Mouse (Mus musculus) embryonic fibroblast, embryonic 13.5 days (primary cell): ENCODE data around the gene Immp2l.

Experiments used
- CTCF ChIP-seq: IDR thresholded peaks from 2 replicates; pipeline ENCODE4 v1.5.1; 2011; ENCODE audit warnings: mild to moderate bottlenecking, control low read depth, low read length, moderate library complexity, borderline replicate concordance; ENCODE audit not compliant: insufficient read depth
- POLR2A ChIP-seq: IDR thresholded peaks from 2 replicates; pipeline ENCODE4 v1.6.1; 2011; ENCODE audit warnings: low read depth, mild to moderate bottlenecking, control low read depth, low read length, moderate library complexity

DNA sequence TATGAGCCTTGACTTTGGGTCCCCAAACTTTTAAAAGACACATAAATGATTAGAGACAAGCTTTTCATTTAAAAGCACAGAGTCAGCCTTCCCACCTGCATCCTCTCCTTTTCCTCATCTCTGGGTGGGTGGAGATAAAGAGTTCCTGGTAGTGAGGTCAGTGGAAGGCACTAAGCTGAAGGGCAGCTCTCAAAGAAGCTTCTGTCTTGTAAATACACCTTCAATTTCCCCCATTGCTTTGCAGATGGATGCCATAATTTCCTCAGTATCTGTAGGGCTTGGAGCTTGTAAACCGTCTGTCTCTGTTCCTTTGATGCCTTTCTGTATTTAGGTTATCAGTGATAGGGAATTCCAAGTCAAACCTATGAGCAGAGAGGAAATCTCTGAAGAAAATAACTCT lies 362.8 kb downstream of the Immp2l start:
- TF ChIP-seq POLR2A (no peak), CTCF (no peak)
